Mouse (Mus musculus) thymus, postnatal 14 days (tissue): ENCODE results near the gene Gm13305.
"Not testable (repeated sequence)": the region's sequence is repeated elsewhere in the genome, so short reads cannot be mapped to it uniquely, and the experiment has no call there.

ENCODE experiments used
- DNase-seq: peaks from one replicate; pipeline ENCODE4 v3.0.0; 2021

Gm13305 gene

DNA sequence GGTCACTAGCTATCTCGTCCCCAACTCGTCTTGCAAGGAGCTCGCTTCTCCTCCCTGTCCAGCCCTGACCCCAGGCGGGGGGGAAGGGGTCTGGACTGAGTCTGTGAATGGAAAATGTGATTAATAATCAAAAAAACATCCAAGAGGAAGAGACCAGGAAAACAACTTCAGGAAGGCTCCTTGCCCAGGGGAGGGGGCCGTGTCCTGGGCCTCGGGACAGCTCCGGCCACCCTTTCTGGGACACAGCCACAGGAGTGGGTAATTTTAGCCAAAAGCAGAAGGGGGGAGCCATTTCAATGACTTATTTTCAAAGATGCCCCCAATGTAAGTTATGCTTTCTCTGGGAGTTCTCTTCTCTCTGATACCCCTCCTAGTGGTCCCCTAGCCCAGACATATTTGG lies at the start of gene Gm13305:
Gm13305 (minus strand) TSS at position 101 of the 400 bp plus-strand sequence.
- DNase-seq: not testable (repeated sequence)

DNA sequence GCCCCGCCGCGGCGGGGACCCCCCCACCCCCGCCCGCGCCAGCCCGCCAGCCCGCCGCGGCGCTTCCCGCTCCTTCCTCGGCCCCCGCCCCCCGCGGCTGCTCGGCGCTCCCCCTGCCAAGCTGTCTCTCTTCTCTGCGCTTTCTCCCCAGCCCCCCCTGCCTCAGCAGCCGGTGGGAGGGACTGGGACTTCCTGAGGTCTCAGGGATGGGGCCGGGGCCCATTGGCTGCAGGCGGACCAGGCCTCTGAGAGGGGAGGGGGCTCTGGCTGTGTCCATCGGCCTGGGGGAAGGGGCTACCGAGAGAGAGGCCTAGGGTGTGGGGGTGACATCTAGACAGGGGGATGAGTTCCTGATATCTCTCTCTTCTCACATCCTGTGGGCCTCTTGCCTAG lies 16.6 kb upstream of the Gm13305 start:
- DNase-seq: not testable (repeated sequence)

DNA sequence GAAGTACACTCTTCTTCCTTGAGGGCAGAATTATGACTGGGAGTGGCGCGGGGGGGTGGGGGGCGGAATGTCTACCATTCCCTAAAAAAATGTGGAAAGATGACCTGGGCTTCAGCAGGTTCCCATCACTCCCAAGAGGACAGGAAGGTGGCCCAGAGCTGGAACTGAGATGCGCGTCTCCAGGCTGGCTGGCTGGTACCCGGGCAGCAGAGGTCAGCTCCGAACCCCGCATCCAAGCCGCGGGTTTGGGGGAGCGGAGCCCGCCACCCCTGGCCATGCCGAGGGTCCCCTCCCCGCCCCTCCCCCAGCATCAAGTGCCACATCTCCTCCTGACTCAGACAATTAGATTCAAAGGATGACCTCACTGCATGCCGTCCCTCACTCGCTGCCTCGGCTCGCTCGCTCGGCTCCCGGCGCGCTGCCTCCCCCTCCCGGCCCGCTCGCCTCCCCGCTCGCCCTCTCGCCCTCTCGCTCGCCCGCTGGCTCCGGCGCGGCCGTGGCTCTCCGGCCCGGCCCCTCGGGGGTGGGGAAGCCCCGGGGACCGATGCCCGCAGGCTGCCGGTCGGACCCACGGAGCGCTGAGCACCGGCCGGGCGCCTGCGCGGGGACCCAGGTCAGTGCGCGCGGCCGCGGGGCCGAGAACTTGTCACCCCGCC lies 16.0 kb upstream of the Gm13305 start:
- not testable (repeated sequence) for DNase-seq

DNA sequence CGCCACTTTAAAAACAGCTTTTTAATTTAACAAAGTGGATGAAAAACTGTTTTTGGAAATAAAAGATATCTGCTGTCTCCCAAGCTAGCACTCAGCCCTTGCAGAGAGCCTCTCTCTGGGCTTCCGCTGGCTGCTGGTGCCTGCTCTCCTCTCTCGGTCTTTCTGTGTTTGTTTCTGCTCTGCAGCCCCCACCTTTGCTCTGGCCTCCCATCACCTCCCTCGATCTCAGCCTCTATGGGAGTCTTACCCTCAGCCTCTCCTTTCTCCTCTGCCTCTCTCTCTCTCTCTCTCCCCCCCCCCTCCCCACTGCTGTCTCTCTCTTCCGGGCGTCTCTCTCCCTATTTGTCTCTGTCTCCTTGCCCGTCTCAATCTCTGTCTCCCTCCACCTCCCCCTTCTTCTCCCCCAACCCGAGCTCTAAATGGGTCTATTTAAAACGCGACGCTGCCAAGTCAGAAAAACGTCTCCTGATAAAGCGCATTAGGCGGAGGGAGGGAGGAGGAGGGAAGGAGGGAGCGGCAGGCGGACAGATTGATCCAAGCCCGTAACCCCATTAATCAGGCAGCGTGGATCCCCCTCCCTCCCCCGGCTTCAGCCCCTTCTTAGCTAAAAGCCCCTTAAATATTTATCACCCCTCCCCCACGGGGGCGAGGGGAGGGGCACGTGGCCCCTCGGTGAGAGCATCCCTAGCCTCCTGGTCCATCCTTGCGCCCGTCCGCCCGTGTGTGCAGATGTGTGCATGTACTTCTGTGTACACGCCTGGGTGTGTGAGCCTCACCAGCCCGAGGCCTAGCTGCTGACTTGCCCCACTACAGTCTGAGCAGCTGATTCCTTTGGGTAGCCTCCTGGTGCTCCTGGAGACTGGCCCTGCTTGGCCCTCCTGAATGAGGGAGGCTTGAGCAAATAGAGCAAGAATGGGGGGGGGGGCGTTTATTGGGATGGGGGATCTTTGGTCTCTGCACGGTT lies 15.1 kb upstream of the Gm13305 start:
- DNase-seq: not testable (repeated sequence)

DNA sequence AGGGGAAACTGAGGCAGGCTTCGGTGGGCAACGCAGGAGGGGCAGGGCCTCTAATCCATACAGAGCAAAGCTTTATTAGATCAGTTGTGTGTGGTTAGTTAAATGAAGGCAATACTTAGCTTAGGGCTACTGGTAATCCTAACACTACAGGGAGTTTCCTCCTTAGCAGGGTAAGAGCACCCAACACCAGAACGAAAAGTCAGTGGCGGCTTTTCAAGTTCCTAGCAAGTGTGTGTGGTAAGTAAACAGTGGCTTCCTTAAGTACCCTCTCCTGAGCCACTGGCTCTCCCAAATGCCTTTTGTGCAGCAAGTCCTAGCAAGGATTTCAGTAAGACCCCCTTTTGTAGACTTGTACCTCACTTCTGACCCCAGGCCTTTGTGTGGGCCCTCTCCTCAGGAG lies 9.8 kb upstream of the Gm13305 start:
- not testable (repeated sequence) for DNase-seq

DNA sequence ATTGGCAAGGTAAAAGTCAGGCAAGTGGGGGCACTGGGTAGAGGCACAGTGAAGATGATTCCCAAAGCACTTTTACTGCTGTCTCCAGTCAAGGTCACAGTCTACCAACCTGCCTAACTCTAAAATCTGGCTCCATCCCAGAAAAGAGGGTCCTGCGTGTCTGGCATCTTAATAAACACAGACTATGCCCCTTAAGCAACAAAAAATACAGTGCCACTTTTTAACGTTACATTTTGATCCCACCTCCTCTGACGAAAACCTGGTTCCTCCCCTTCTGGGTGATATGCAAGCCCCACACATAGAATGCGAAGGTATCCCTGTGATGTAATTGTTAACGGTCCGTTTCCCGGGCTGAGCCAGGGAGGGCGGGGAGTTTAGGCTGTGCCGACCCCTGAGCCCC lies 15.3 kb downstream of the Gm13305 start, which contains the start of gene Gm13306:
Gm13306 (plus strand) TSS at position 301 of the 400 bp plus-strand sequence.
- DNase-seq: not testable (repeated sequence)

DNA sequence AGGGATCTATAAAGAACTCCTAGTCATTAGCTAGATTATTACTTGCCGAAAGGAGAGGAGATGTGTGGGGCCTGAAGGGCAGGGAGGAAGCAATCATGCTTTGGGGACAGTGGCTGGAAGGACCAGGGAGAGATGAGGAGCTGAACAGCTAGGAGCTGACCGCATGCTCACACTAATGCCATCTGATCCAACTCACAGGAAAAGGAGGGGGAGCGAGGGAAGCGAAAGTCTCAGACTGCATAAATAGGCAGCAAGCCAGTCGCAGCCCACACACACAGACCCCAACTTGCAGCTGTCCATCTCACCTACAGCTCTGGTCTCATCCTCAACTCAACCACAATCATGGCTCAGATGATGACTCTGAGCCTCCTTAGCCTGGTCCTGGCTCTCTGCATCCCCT lies 53.9 kb downstream of the Gm13305 start, which contains the start of gene Gm13304:
Gm13304 (plus strand) TSS at position 301 of the 400 bp plus-strand sequence.
- not testable (repeated sequence) for DNase-seq
